Mouse (Mus musculus): Measurements from ENCODE around the gene Tmem198b.

The Tmem198b gene

GRCm38 (mm10) chr10:128801981-128802495 is 2.1 kb downstream of the Tmem198b start:
- in situ Hi-C loops (cut with MboI, MseI) = no loop called here

- in situ Hi-C loops (cut with MboI, MseI) = loop anchor here (10.0 kb wide), 1 partner anchor 316 kb away; the partner anchor contains the start of gene Olfr769
Measured at GRCm38 (mm10) chr10:128798676-128799075, 5.5 kb downstream of the Tmem198b start.

GRCm38 (mm10) chr10:128795581-128795980 is 8.6 kb downstream of the Tmem198b start:
- in situ Hi-C loops (cut with MboI, MseI) = loop anchor here (10.0 kb wide), 1 partner anchor 319 kb away; the partner anchor contains the start of gene Olfr769

GRCm38 (mm10) chr10:128794391-128794790 is 9.8 kb downstream of the Tmem198b start:
- in situ Hi-C loops (cut with MboI, MseI) = loop anchor here (10.0 kb wide), 1 partner anchor 320 kb away; the partner anchor contains the start of gene Olfr769

- in situ Hi-C loops (cut with MboI, MseI) = loop anchor here (10.0 kb wide), 1 partner anchor 322 kb away; the partner anchor contains the start of gene Olfr769
Measured at GRCm38 (mm10) chr10:128793258-128793657, 10.9 kb downstream of the Tmem198b start.

GRCm38 (mm10) chr10:128792041-128792440 is 12.1 kb downstream of the Tmem198b start:
- in situ Hi-C loops (cut with MboI, MseI) = loop anchor here (10.0 kb wide), 1 partner anchor 323 kb away; the partner anchor contains the start of gene Olfr769

DNA sequence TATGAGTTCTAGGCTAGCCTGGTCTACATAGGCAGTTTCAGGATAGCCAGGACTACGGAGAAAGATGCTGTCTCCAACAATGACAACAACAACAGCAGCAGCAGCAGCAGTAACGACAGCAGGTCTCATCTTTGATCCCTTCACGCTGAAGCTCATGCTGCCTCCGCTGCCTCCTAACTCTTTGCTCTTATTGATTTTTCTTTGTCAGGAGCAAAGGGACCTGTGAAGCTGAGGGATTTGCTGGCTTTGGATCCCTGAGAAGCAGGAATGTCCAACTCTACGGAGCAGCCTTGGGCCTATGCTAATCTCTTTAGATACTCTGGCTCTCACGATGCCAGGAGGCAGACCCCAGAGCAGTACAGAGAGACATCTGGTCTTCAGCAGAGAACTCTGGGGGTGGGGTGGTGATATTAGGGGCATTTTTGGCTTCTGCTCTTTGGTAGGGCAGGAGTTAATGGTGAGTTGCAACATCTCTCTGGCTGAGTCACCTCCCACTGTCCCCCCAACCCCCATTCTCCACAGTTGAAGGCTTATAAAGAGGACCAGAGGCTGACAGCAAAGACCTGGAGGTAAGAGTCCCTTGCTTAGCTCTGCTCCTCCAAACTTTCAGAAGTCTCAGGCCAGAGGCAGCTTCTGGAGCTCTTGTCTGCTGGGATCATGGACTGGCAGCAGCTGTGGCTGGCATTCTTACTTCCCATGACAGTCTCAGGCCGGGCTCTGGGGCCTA is 13.6 kb downstream of the Tmem198b start, which contains the start of gene Mmp19:
Gene Mmp19, plus strand, starts transcription at position 513 of the 727 bp plus-strand sequence.
- in situ Hi-C loops (cut with MboI, MseI) = loop anchor here (10.0 kb wide), 1 partner anchor 324 kb away; the partner anchor contains the start of gene Olfr769

GRCm38 (mm10) chr10:128780200-128780599 is 24.0 kb downstream of the Tmem198b start:
- in situ Hi-C loops (cut with MboI, MseI) = no loop called here

- in situ Hi-C loops (cut with MboI, MseI) = no loop called here
Measured at GRCm38 (mm10) chr10:128779011-128779795, 25.0 kb downstream of the Tmem198b start.

- in situ Hi-C loops (cut with MboI, MseI) = no loop called here
Measured at GRCm38 (mm10) chr10:128778441-128778840, 25.7 kb downstream of the Tmem198b start.

- in situ Hi-C loops (cut with MboI, MseI) = no loop called here
Measured at GRCm38 (mm10) chr10:128773685-128774084, 30.5 kb downstream of the Tmem198b start.

GRCm38 (mm10) chr10:128772895-128773294 is 31.3 kb downstream of the Tmem198b start:
- in situ Hi-C loops (cut with MboI, MseI) = no loop called here
